Mouse (Mus musculus): ENCODE results near the gene Ppp4r4. TPM values are rescaled to one million over a fixed set of nuclear protein-coding genes. Genes with fewer than 3 reads are reported as not detected.

Gene Ppp4r4
- total and polyA plus RNA-seq, 3 experiments, result 1.0 to 3.0 TPM; not detected in 1

GRCm38 (mm10) chr12:103532649-103533395 is 739 bp downstream of the Ppp4r4 start:
- peak; percentile 19 for DNase-seq (ENCODE audit: low read depth, low spot score)
- peak overlapping the region; percentile 86 for H3K9ac ChIP-seq (ENCODE audit: control insufficient read depth, low read depth, low read length, poor library complexity, severe bottlenecking)

GRCm38 (mm10) chr12:103540429-103540828 is 8.3 kb downstream of the Ppp4r4 start:
- no peak for DNase-seq (ENCODE audit: low read depth, low spot score)
- Histone ChIP-seq H3K9me3 (replicated peaks; ENCODE audit: insufficient read depth, low read length) (no peaks in the 10 kb centered on the region), H3K4me1 (ENCODE audit: control insufficient read depth in 1 of 2, insufficient read depth in 2 of 2, low read length in 2 of 2) (no peaks in the 10 kb centered on the region; a peak in 1 of 4 replicates), H3K27me3 (ENCODE audit: control insufficient read depth in 1 of 2, insufficient read depth in 2 of 2, low read length in 2 of 2) (no peaks in the 10 kb centered on the region), H3K4me3 (ENCODE audit: control insufficient read depth in 1 of 2, insufficient read depth in 1 of 2, low read depth in 2 of 2, low read length in 2 of 2) (no peak overlapping the region), H3K27ac (ENCODE audit: control insufficient read depth, low read depth, low read length) (no peak overlapping the region), H3K36me3 (ENCODE audit: control insufficient read depth in 1 of 2, insufficient read depth in 2 of 2, low read length in 2 of 2) (no peaks in the 10 kb centered on the region), H3K79me2 (ENCODE audit: control insufficient read depth, insufficient read depth, low read length, poor library complexity) (no peaks in the 10 kb centered on the region), H3K9ac (ENCODE audit: control insufficient read depth, low read depth, low read length, poor library complexity, severe bottlenecking) (no peak overlapping the region)
- TF ChIP-seq KAT2A (conservative IDR thresholded peaks at IDR 0.05; ENCODE audit: low read depth, low read length), result no peak
- no peak for TF ChIP-seq GATA1 (IDR thresholded peaks at IDR 0.05; ENCODE audit: low read depth, low read length)
- no peak for TF ChIP-seq TCF12 (IDR thresholded peaks at IDR 0.05; ENCODE audit: low read depth, low read length)
- no peak for TF ChIP-seq CHD1 (IDR thresholded peaks at IDR 0.05; ENCODE audit: low read depth, low read length)
- no peak for TF ChIP-seq MAX (IDR thresholded peaks at IDR 0.05; ENCODE audit: low read length)
- TF ChIP-seq RCOR1 (IDR thresholded peaks at IDR 0.05; ENCODE audit: low read depth, low read length), result no peak
- TF ChIP-seq ZKSCAN1 (IDR thresholded peaks at IDR 0.05; ENCODE audit: low read depth, low read length), result no peak
- no peak for TF ChIP-seq ZNF384 (IDR thresholded peaks at IDR 0.05; ENCODE audit: low read depth, low read length)
- no peak for TF ChIP-seq EP300 (IDR thresholded peaks at IDR 0.05; ENCODE audit: low read depth in 1 of 2, low read length in 2 of 2)
- TF ChIP-seq POLR2A (IDR thresholded peaks at IDR 0.05; ENCODE audit: control insufficient read depth in 1 of 2, insufficient read depth in 1 of 2, low read depth in 1 of 2, low read length in 2 of 2, poor library complexity in 1 of 2), result no peak
- TF ChIP-seq ZC3H11A (IDR thresholded peaks at IDR 0.05; ENCODE audit: low read depth, low read length), result no peak
- no peak for TF ChIP-seq JUND (IDR thresholded peaks at IDR 0.05; ENCODE audit: low read depth, low read length)
- TF ChIP-seq SMC3 (IDR thresholded peaks at IDR 0.05; ENCODE audit: low read depth, low read length), result no peak
- no peak for TF ChIP-seq GABPA (IDR thresholded peaks at IDR 0.05; ENCODE audit: low read depth, low read length)
- TF ChIP-seq TBP (IDR thresholded peaks at IDR 0.05; ENCODE audit: low read depth, low read length), result no peak
- TF ChIP-seq MXI1 (IDR thresholded peaks at IDR 0.05; ENCODE audit: low read depth, low read length), result no peak
- TF ChIP-seq CTCF (IDR thresholded peaks at IDR 0.05 in 2 of 3, conservative IDR thresholded peaks at IDR 0.05 in 1 of 3; ENCODE audit: control insufficient read depth in 1 of 3, insufficient read depth in 1 of 3, low read depth in 2 of 3, low read length in 3 of 3, poor library complexity in 1 of 3, severe bottlenecking in 1 of 3), result no peak
- TF ChIP-seq ETS1 (IDR thresholded peaks at IDR 0.05; ENCODE audit: low read depth, low read length), result no peak
- TF ChIP-seq BHLHE40 (IDR thresholded peaks at IDR 0.05; ENCODE audit: borderline replicate concordance, low read depth, low read length), result no peak

More at GRCm38 (mm10) chr12:103532649-103533395, 739 bp downstream of the Ppp4r4 start:
- Histone ChIP-seq H3K79me2 (ENCODE audit: control insufficient read depth, insufficient read depth, low read length, poor library complexity) (peaks cover 2% of the 10 kb centered on the region; the same call in 1 of the 2 replicates), H3K27ac (ENCODE audit: control insufficient read depth, low read depth, low read length) (no peak overlapping the region), H3K9me3 (replicated peaks; ENCODE audit: insufficient read depth, low read length) (no peaks in the 10 kb centered on the region), H3K4me3 (ENCODE audit: control insufficient read depth in 1 of 2, insufficient read depth in 1 of 2, low read depth in 2 of 2, low read length in 2 of 2) (peak overlapping the region; percentile 70 to 84), H3K4me1 (ENCODE audit: control insufficient read depth in 1 of 2, insufficient read depth in 2 of 2, low read length in 2 of 2) (no peaks in the 10 kb centered on the region), H3K36me3 (ENCODE audit: control insufficient read depth in 1 of 2, insufficient read depth in 2 of 2, low read length in 2 of 2) (no peaks in the 10 kb centered on the region), H3K27me3 (ENCODE audit: control insufficient read depth in 1 of 2, insufficient read depth in 2 of 2, low read length in 2 of 2) (no peaks in the 10 kb centered on the region; a peak in 1 of 4 replicates)
- TF ChIP-seq GABPA (IDR thresholded peaks at IDR 0.05; ENCODE audit: low read depth, low read length), result no peak
- TF ChIP-seq TBP (IDR thresholded peaks at IDR 0.05; ENCODE audit: low read depth, low read length), result no peak
- TF ChIP-seq BHLHE40 (IDR thresholded peaks at IDR 0.05; ENCODE audit: borderline replicate concordance, low read depth, low read length), result no peak
- TF ChIP-seq RAD21 (IDR thresholded peaks at IDR 0.05; ENCODE audit: low read depth, low read length), result no peak
- no peak for TF ChIP-seq NRF1 (IDR thresholded peaks at IDR 0.05; ENCODE audit: insufficient read depth, low read depth, low read length, poor library complexity, severe bottlenecking)
- no peak for TF ChIP-seq GATA1 (IDR thresholded peaks at IDR 0.05; ENCODE audit: low read depth, low read length)
- no peak for TF ChIP-seq ETS1 (IDR thresholded peaks at IDR 0.05; ENCODE audit: low read depth, low read length)
- TF ChIP-seq MAZ (IDR thresholded peaks at IDR 0.05; ENCODE audit: low read depth, low read length), result no peak
- TF ChIP-seq TCF12 (IDR thresholded peaks at IDR 0.05; ENCODE audit: low read depth, low read length), result no peak

All from MEL (cell line).